Comparison of ENCODE assay signal across 15 mouse cellular contexts in genomic region chr2:133387349-133387748, GRCm38 (mm10).
"Had no signal": no experiment of that assay in that cellular context is flagged by ENCODE, and none has a peak within 500 bp of the region (broad histone marks: within the 10 kb centered on the region; RNA-seq: fewer than 3 reads in every experiment).

No protein-coding gene starts in this region.

- DNase-seq: gastrocnemius, postnatal 14 days; gastrocnemius, postnatal 36 days; heart, adult 11 months; heart, adult 2 months; heart, postnatal 14 days; heart, postnatal 36 days; kidney, adult 11 months; kidney, adult 2 months; kidney, adult 9 months; kidney, postnatal 25 days; kidney, postnatal 4 days; liver; liver, embryonic 13.5 days had no signal

- ATAC-seq: hindbrain, postnatal 0 days; intestine, embryonic 16.5 days had no signal
